Mouse (Mus musculus) ovary, postnatal 14 days (tissue): ENCODE results near the gene Sstr3.

Experiments
- DNase-seq: peaks from one replicate; pipeline ENCODE4 v3.0.0; 2022; ENCODE audit warnings: low spot score

The Sstr3 gene

GRCm38 (mm10) chr15:78502437-78503132 is 41.9 kb downstream of the Sstr3 start:
- DNase-seq = no peak

DNA sequence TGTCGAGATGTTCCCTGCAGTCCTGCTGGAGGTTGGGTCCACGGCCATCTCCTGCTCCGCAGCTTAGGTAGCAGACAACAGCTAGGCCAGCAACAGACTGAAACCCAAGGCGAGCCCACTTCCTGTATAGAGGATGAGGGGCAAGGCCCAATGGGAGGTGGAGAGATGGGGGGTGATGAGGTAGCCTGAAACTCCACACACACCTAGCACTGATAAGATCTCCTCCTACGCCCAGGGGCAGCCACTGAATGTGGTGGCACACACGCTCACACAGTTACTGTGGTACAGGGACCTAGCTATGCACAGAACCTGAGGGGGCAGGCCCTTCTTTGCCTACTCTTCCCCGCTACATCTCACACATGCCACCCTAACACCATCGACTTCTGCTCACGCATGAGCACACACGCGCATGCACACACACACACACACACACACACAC is 49.5 kb downstream of the Sstr3 start, which contains the start of gene Il2rb:
Gene Il2rb, minus strand, starts transcription at position 304 of the 439 bp plus-strand sequence.
- DNase-seq = no peak

DNA sequence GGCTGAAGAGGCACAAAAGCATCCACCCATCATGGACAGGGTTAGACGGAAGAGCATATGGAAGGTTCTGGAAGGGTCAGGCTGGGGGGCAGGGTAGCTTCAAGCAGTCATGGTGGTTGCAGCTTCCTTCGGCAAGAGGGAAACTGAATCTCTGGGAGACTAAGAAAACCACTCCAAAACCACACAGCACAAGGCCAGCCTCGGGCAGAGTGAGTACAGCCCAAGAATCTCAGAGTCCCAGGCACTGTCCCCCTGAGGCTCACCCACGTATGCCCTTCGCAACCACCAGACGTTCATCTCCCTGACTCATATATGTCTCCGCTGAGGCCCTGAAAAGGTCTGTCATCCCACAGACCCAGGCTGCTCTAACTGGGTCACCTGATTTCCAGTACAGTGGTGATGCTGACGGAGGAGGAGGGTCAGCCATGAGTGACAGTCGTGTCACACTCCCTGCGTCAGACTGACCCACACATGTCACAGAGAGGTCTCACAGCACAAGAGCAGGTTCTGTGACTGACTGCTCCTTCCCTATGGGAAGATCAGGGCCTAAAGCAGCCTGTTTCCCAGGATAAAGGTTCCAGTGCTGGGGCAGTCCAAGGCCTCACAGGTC is 51.0 kb downstream of the Sstr3 start:
- DNase-seq = no peak

GRCm38 (mm10) chr15:78491301-78491700 is 53.2 kb downstream of the Sstr3 start:
- DNase-seq = no peak

- DNase-seq = no peak
Observed at GRCm38 (mm10) chr15:78489906-78490305, 54.6 kb downstream of the Sstr3 start.

DNA sequence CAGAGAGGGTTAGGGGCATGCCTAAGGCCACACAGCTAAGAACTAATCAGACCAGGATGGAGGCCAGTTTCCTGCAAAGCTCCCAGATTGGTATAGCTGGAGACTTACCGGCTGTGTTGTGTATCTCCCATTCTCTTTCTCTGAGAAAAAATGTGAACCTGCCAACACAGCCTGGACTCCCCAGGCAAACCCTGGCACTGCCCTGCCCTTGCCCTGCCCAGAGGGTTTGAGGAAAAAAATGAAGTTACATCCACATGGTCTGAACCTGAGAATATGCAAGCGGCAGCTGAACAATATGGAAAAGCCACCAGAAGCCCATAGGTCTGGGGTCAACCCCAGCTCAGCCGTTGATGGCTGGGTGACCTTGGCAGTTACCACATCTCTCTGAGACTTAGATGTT is 55.2 kb downstream of the Sstr3 start:
- DNase-seq = no peak

DNA sequence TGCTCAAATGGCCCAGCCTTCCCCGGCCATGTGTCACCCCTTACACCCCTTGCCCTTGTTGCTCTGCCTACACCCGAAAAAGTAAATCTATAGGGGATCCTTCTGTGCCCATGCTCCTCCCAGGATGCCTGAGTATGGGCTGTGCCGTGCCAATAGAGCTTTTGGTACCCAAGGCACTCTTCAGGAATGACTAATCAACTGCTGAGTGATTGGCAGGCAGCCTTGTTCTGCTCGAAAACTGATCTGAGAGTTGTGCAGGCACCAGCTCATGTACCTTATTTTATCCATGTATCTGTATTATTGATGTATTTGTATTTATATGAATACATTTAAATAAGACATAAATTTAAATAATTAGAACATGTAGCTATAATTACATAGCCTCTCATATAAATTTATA is 57.4 kb downstream of the Sstr3 start:
- no peak for DNase-seq
